ENCODE assay signal across 20 mouse cellular contexts in genomic region chr1:35931056-35931455, GRCm38 (mm10).
DNase-seq lines count a peak whose midpoint lies in the region; ATAC-seq and TF ChIP-seq lines count a peak whose summit lies in the region.
"Had no signal": no experiment of that assay in that cellular context is flagged by ENCODE, and none has a peak within 500 bp of the region (broad histone marks: within the 10 kb centered on the region; RNA-seq: fewer than 3 reads in every experiment).

No protein-coding gene starts in this region.

- H3K4me3 ChIP-seq in kidney, embryonic 14.5 days (ENCODE audit: low read length) = no peak overlapping the region
- H3K4me3 ChIP-seq in lung, embryonic 14.5 days (ENCODE audit: low read depth, low read length) = no peak overlapping the region
- no peak overlapping the region for H3K4me3 ChIP-seq in intestine, embryonic 16.5 days (ENCODE audit: low read length)
- no peak overlapping the region for H3K4me3 ChIP-seq in stomach, embryonic 16.5 days (replicated peaks; ENCODE audit: low read length)
- H3K4me3 ChIP-seq: heart, embryonic 12.5 days; hindbrain, embryonic 13.5 days; left cerebral cortex, adult 2 months; limb, embryonic 10.5 days; liver, embryonic 13.5 days; neural tube, embryonic 15.5 days had no signal

- no peaks in the 10 kb centered on the region for H3K4me1 ChIP-seq in kidney, embryonic 14.5 days (ENCODE audit: control insufficient read depth, insufficient read depth, low read length)
- H3K4me1 ChIP-seq in lung, embryonic 14.5 days (ENCODE audit: insufficient read depth) = peaks cover 18% of the 10 kb centered on the region
- peaks cover 19% of the 10 kb centered on the region for H3K4me1 ChIP-seq in intestine, embryonic 16.5 days (ENCODE audit: control insufficient read depth, insufficient read depth, low read length)
- peaks cover 11% of the 10 kb centered on the region for H3K4me1 ChIP-seq in stomach, embryonic 16.5 days (ENCODE audit: control insufficient read depth, insufficient read depth, low read length)
- H3K4me1 ChIP-seq: neural tube, embryonic 15.5 days had no signal

- H3K36me3 ChIP-seq in kidney, embryonic 14.5 days (ENCODE audit: control insufficient read depth, insufficient read depth, low read length) = no peaks in the 10 kb centered on the region
- no peaks in the 10 kb centered on the region for H3K36me3 ChIP-seq in lung, embryonic 14.5 days (ENCODE audit: insufficient read depth)
- H3K36me3 ChIP-seq in intestine, embryonic 16.5 days (ENCODE audit: control insufficient read depth, insufficient read depth, low read length) = no peaks in the 10 kb centered on the region
- H3K36me3 ChIP-seq in stomach, embryonic 16.5 days (ENCODE audit: control insufficient read depth, insufficient read depth, low read length) = no peaks in the 10 kb centered on the region
- H3K36me3 ChIP-seq: heart, embryonic 12.5 days; hindbrain, embryonic 13.5 days; limb, embryonic 10.5 days; liver, embryonic 13.5 days; neural tube, embryonic 15.5 days had no signal

- WGBS in kidney, embryonic 14.5 days = 73% methylated on average over 7 of the region's 7 CpGs
- 54% methylated on average over 7 of the region's 7 CpGs for WGBS in lung, embryonic 14.5 days
- 58% methylated on average over 7 of the region's 7 CpGs for WGBS in intestine, embryonic 16.5 days
- WGBS in stomach, embryonic 16.5 days = 56% methylated on average over 7 of the region's 7 CpGs

- ATAC-seq in kidney, embryonic 14.5 days (ENCODE audit: low FRiP score, low TSS enrichment) = no peak
- no peak for ATAC-seq in lung, embryonic 14.5 days (ENCODE audit: insufficient read depth)
- peak; percentile 86 for ATAC-seq in intestine, embryonic 16.5 days
- peak; percentile 59; the same call in 1 of the 2 replicates for ATAC-seq in stomach, embryonic 16.5 days (ENCODE audit: insufficient read depth, low FRiP score)
- ATAC-seq: midbrain, embryonic 16.5 days had no signal

- H3K4me2 ChIP-seq in kidney, embryonic 14.5 days (replicated peaks; ENCODE audit: low read depth, low read length) = no peak overlapping the region
- H3K4me2 ChIP-seq in lung, embryonic 14.5 days = no peak overlapping the region
- no peak overlapping the region for H3K4me2 ChIP-seq in intestine, embryonic 16.5 days (ENCODE audit: low read depth, low read length)
- H3K4me2 ChIP-seq in stomach, embryonic 16.5 days (ENCODE audit: low read depth, low read length) = no peak overlapping the region
- H3K4me2 ChIP-seq: heart, embryonic 12.5 days; hindbrain, embryonic 13.5 days; liver, embryonic 13.5 days; neural tube, embryonic 15.5 days had no signal

- H3K9me3 ChIP-seq in kidney, embryonic 14.5 days (ENCODE audit: control insufficient read depth, low read length) = no peaks in the 10 kb centered on the region
- no peaks in the 10 kb centered on the region for H3K9me3 ChIP-seq in lung, embryonic 14.5 days (ENCODE audit: low read depth, low read length)
- no peaks in the 10 kb centered on the region for H3K9me3 ChIP-seq in intestine, embryonic 16.5 days (ENCODE audit: control insufficient read depth, low read length)
- H3K9me3 ChIP-seq in stomach, embryonic 16.5 days (replicated peaks; ENCODE audit: control insufficient read depth, low read length) = no peaks in the 10 kb centered on the region
- H3K9me3 ChIP-seq: heart, embryonic 12.5 days; hindbrain, embryonic 13.5 days; limb, embryonic 10.5 days; liver, embryonic 13.5 days; neural tube, embryonic 15.5 days had no signal

- no peaks in the 10 kb centered on the region for H3K27me3 ChIP-seq in kidney, embryonic 14.5 days (ENCODE audit: control insufficient read depth, insufficient read depth, low read length)
- H3K27me3 ChIP-seq in lung, embryonic 14.5 days (ENCODE audit: insufficient read depth, low read length) = no peaks in the 10 kb centered on the region
- H3K27me3 ChIP-seq in intestine, embryonic 16.5 days (replicated peaks; ENCODE audit: control insufficient read depth, insufficient read depth, low read length) = no peaks in the 10 kb centered on the region
- no peaks in the 10 kb centered on the region for H3K27me3 ChIP-seq in stomach, embryonic 16.5 days (ENCODE audit: control insufficient read depth, insufficient read depth, low read length)
- H3K27me3 ChIP-seq: heart, embryonic 12.5 days; hindbrain, embryonic 13.5 days; liver, embryonic 13.5 days; neural tube, embryonic 15.5 days had no signal

- no peak for TF ChIP-seq CTCF in lung, embryonic 14.5 days (IDR thresholded peaks at IDR 0.05; ENCODE audit: low read depth)

- no peak overlapping the region for H3K27ac ChIP-seq in kidney, embryonic 14.5 days (ENCODE audit: low read depth, low read length)
- H3K27ac ChIP-seq in lung, embryonic 14.5 days (ENCODE audit: low read depth) = no peak overlapping the region
- no peak overlapping the region for H3K27ac ChIP-seq in intestine, embryonic 16.5 days (ENCODE audit: low read length)
- peak overlapping the region; percentile 62 for H3K27ac ChIP-seq in stomach, embryonic 16.5 days (ENCODE audit: low read length)
- H3K27ac ChIP-seq: hindbrain, embryonic 13.5 days; left cerebral cortex, adult 2 months; limb, embryonic 10.5 days; liver, embryonic 13.5 days; neural tube, embryonic 15.5 days had no signal

- no peak overlapping the region for H3K9ac ChIP-seq in kidney, embryonic 14.5 days (ENCODE audit: low read depth, low read length)
- no peak overlapping the region for H3K9ac ChIP-seq in lung, embryonic 14.5 days
- H3K9ac ChIP-seq in intestine, embryonic 16.5 days (ENCODE audit: low read depth, low read length) = no peak overlapping the region
- H3K9ac ChIP-seq in stomach, embryonic 16.5 days (ENCODE audit: low read length) = no peak overlapping the region
- H3K9ac ChIP-seq: heart, embryonic 12.5 days; hindbrain, embryonic 13.5 days; liver, embryonic 13.5 days; neural tube, embryonic 15.5 days had no signal

- DNase-seq in kidney, adult 11 months = peak; percentile 29
- DNase-seq in lung, embryonic 14.5 days = peak; percentile 42
- no peak for DNase-seq in lung, postnatal 10 days
- no peak for DNase-seq in right cerebral cortex, adult 18-20 months
- DNase-seq in thymus, postnatal 10 days (ENCODE audit: low spot score in 2 of 2) = no peak
- DNase-seq: adrenal gland, postnatal 36 days; heart, postnatal 14 days; layer of hippocampus, adult 9-11 months; liver, embryonic 13.5 days; right cerebral cortex, postnatal 25 days; thymus, postnatal 36 days had no signal

Comparison
In these comparisons a context has a peak if more than half of its experiments do, and no peak if none do; other contexts are left out.
1. DNase-seq: peak in kidney, adult 11 months (single experiment) and lung, embryonic 14.5 days (single experiment); none in lung, postnatal 10 days (single experiment), right cerebral cortex, adult 18-20 months (single experiment) and thymus, postnatal 10 days (0 of 2).
2. ATAC-seq: peak in intestine, embryonic 16.5 days (single experiment) and stomach, embryonic 16.5 days (single experiment); none in kidney, embryonic 14.5 days (single experiment) and lung, embryonic 14.5 days (single experiment).